11 mouse cellular contexts compared by ENCODE assay signal in genomic region chr13:116310463-116310765, GRCm38 (mm10). TPM values are rescaled to one million over a fixed set of nuclear protein-coding genes. Genes with fewer than 3 reads are reported as not detected.
A peak's percentile ranks its signal among the peaks of the same experiment; 100 is the strongest.
DNase-seq lines count a peak whose midpoint lies in the region; ATAC-seq and TF ChIP-seq lines count a peak whose summit lies in the region.
"Had no signal": no experiment of that assay in that cellular context is flagged by ENCODE, and none has a peak within 500 bp of the region (broad histone marks: within the 10 kb centered on the region; RNA-seq: fewer than 3 reads in every experiment).

No protein-coding gene starts in this region.

- TF ChIP-seq POLR2A in myocyte (IDR thresholded peaks at IDR 0.05; ENCODE audit: insufficient read length, low read depth): no peak

- H3K27me3 ChIP-seq in heart, embryonic 16.5 days (ENCODE audit: control insufficient read depth, insufficient read depth, low read length): peaks cover 72% of the 10 kb centered on the region
- H3K27me3 ChIP-seq in embryonic facial prominence, embryonic 12.5 days: peaks cover 58% of the 10 kb centered on the region
- peaks cover 78% of the 10 kb centered on the region for H3K27me3 ChIP-seq in hindbrain, embryonic 15.5 days
- no peaks in the 10 kb centered on the region for H3K27me3 ChIP-seq in myocyte (ENCODE audit: control insufficient read depth, insufficient read depth, insufficient read length)

- no peak for DNase-seq in heart, postnatal 4 days
- DNase-seq in spleen, postnatal 14 days (ENCODE audit: low spot score in 2 of 2): no peak
- DNase-seq in left cerebral cortex, adult 11 months (ENCODE audit: low spot score): no peak
- DNase-seq: cerebellum, adult 9-11 months; gastrocnemius, postnatal 25 days; thymus, adult 2 months had no signal

- peak overlapping the region; percentile 87 for H3K4me2 ChIP-seq in heart, embryonic 16.5 days (ENCODE audit: low read depth, low read length)
- peak overlapping the region; percentile 83 for H3K4me2 ChIP-seq in embryonic facial prominence, embryonic 12.5 days (replicated peaks)
- no peak overlapping the region for H3K4me2 ChIP-seq in hindbrain, embryonic 15.5 days
- H3K4me2 ChIP-seq in myocyte (ENCODE audit: low read depth): peak overlapping the region; percentile 72

- H3K27ac ChIP-seq in heart, embryonic 16.5 days (ENCODE audit: low read length): no peak overlapping the region
- no peak overlapping the region for H3K27ac ChIP-seq in embryonic facial prominence, embryonic 12.5 days
- H3K27ac ChIP-seq in hindbrain, embryonic 15.5 days (replicated peaks): no peak overlapping the region

- H3K9ac ChIP-seq in heart, embryonic 16.5 days (ENCODE audit: low read length): no peak overlapping the region
- peak overlapping the region; percentile 55; the same call in 1 of the 2 replicates for H3K9ac ChIP-seq in embryonic facial prominence, embryonic 12.5 days
- H3K9ac ChIP-seq in hindbrain, embryonic 15.5 days: no peak overlapping the region

- H3K36me3 ChIP-seq in heart, embryonic 16.5 days (ENCODE audit: control insufficient read depth, insufficient read depth): no peaks in the 10 kb centered on the region
- H3K36me3 ChIP-seq in embryonic facial prominence, embryonic 12.5 days: no peaks in the 10 kb centered on the region
- H3K36me3 ChIP-seq in hindbrain, embryonic 15.5 days: no peaks in the 10 kb centered on the region
- no peaks in the 10 kb centered on the region for H3K36me3 ChIP-seq in myocyte (ENCODE audit: control insufficient read depth, insufficient read depth)

- peak overlapping the region; percentile 95 for H3ac ChIP-seq in myocyte (ENCODE audit: control insufficient read depth, insufficient read length)

- WGBS in heart, embryonic 16.5 days: 2% methylated on average over 9 of the region's 9 CpGs
- WGBS in embryonic facial prominence, embryonic 12.5 days: 1% methylated on average over 9 of the region's 9 CpGs
- under 1% methylated on average over 9 of the region's 9 CpGs for WGBS in hindbrain, embryonic 15.5 days

- no peak for ATAC-seq in heart, embryonic 16.5 days (replicated peaks; ENCODE audit: extremely low read depth, insufficient read depth, low FRiP score)
- no peak for ATAC-seq in embryonic facial prominence, embryonic 12.5 days (ENCODE audit: insufficient number of reproducible peaks, insufficient read depth, low FRiP score, low TSS enrichment)
- no peak for ATAC-seq in hindbrain, embryonic 15.5 days (ENCODE audit: low FRiP score, low read depth)
- ATAC-seq in CD4-positive, CD25-positive, alpha-beta regulatory T cell, adult 4 months: no peak

- no peaks in the 10 kb centered on the region for H3K79me2 ChIP-seq in myocyte (ENCODE audit: control insufficient read depth, insufficient read depth)

- peaks cover 3% of the 10 kb centered on the region; the same call in 1 of the 2 replicates for H3K4me1 ChIP-seq in heart, embryonic 16.5 days (ENCODE audit: control insufficient read depth, insufficient read depth, low read length)
- H3K4me1 ChIP-seq in embryonic facial prominence, embryonic 12.5 days: peaks cover 4% of the 10 kb centered on the region; the same call in 1 of the 2 replicates
- H3K4me1 ChIP-seq in hindbrain, embryonic 15.5 days (replicated peaks): peaks cover 8% of the 10 kb centered on the region

- peak overlapping the region; percentile 61 for H3K4me3 ChIP-seq in heart, embryonic 16.5 days (ENCODE audit: low read length)
- H3K4me3 ChIP-seq in embryonic facial prominence, embryonic 12.5 days: peak overlapping the region; percentile 48
- peak overlapping the region; percentile 41; the same call in 1 of the 2 replicates for H3K4me3 ChIP-seq in hindbrain, embryonic 15.5 days
- peak overlapping the region; percentile 44 for H3K4me3 ChIP-seq in myocyte

- no peaks in the 10 kb centered on the region for H3K9me3 ChIP-seq in heart, embryonic 16.5 days (replicated peaks; ENCODE audit: control insufficient read depth, low read length)
- H3K9me3 ChIP-seq in embryonic facial prominence, embryonic 12.5 days: no peaks in the 10 kb centered on the region
- H3K9me3 ChIP-seq in hindbrain, embryonic 15.5 days: no peaks in the 10 kb centered on the region

TF ChIP-seq in myocyte, 11 proteins besides CTCF, POLR2A, EP300 and RAD21:
- no peak for TF ChIP-seq E2F4 (IDR thresholded peaks at IDR 0.05; ENCODE audit: insufficient read depth)
- no peak for TF ChIP-seq TCF3 (IDR thresholded peaks at IDR 0.05; ENCODE audit: insufficient read length, low read depth)
- TF ChIP-seq MAX (IDR thresholded peaks at IDR 0.05; ENCODE audit: low read depth): no peak
- TF ChIP-seq MYOD1 (IDR thresholded peaks at IDR 0.05; ENCODE audit: control insufficient read depth in 1 of 3, insufficient read length in 2 of 3, low read depth in 2 of 3): no peak
- no peak for TF ChIP-seq POLR2AphosphoS2 (IDR thresholded peaks at IDR 0.05; ENCODE audit: insufficient read length, low read depth)
- TF ChIP-seq CEBPB (IDR thresholded peaks at IDR 0.05; ENCODE audit: insufficient read depth, poor library complexity, severe bottlenecking): no peak
- no peak for TF ChIP-seq USF1 (IDR thresholded peaks at IDR 0.05; ENCODE audit: low read depth)

RNA-seq across cellular contexts. Expression of gene Isl1, which starts 0.9 kb away (rescaled TPM):
- polyA plus RNA-seq in heart, embryonic 16.5 days (2015; fragmentation: Nextera tagmentation; extraction: Ambion mirVana): 2.4 and 2.7 TPM in 2 replicates
- total RNA-seq in heart, postnatal 4 days (2021): under 1 TPM; 0.55 to 0.81 TPM
- 44.8 and 55.6 TPM in 2 replicates for polyA plus RNA-seq in embryonic facial prominence, embryonic 12.5 days (2016; fragmentation: Nextera tagmentation; extraction: Ambion mirVana)
- 14.5 and 20.6 TPM in 2 replicates for polyA plus RNA-seq in hindbrain, embryonic 15.5 days (2015; fragmentation: Nextera tagmentation; extraction: Ambion mirVana)
- polyA plus RNA-seq in myocyte (2012; fragmentation: generic; extraction: Trizol): 3.0 TPM
- polyA plus RNA-seq in CD4-positive, CD25-positive, alpha-beta regulatory T cell, adult 4 months (2017; shearing (Covaris generic)): not detected
- total RNA-seq: gastrocnemius, postnatal 25 days had no signal
